Mouse (Mus musculus) intestine, embryonic 15.5 days (tissue): ENCODE results near the gene Gal3st2. TPM values are rescaled to one million over a fixed set of nuclear protein-coding genes. Genes with fewer than 3 reads are reported as not detected.

Source experiments
- polyA plus RNA-seq: library from polyadenylated mRNA; unstranded; fragments of >200 nt; fragmentation: Nextera tagmentation; extraction: Ambion mirVana; gene quantifications from 2 replicates; pipeline ENCODE4 v1.2.1, GENCODE M21; 2015

The Gal3st2 gene
- polyA plus RNA-seq, 1 experiment from 2014 or later, result 0.05 TPM

Other genes starting within 250 kb of the Gal3st2 start
- 143 and 174 TPM in 2 replicates for gene Stk25, start 202.6 kb upstream of the Gal3st2 start, polyA plus RNA-seq
- 48.3 and 54.9 TPM in 2 replicates for gene Bok, start 175.6 kb upstream of the Gal3st2 start, polyA plus RNA-seq
- 69.4 and 79.8 TPM in 2 replicates for gene Atg4b, start 109.8 kb upstream of the Gal3st2 start, polyA plus RNA-seq
- gene Thap4, start 106.4 kb upstream of the Gal3st2 start, polyA plus RNA-seq, result 70.0 and 70.9 TPM in 2 replicates
- gene Dtymk, start 59.4 kb upstream of the Gal3st2 start, polyA plus RNA-seq, result 218 and 226 TPM in 2 replicates
- gene Ing5, start 57.3 kb upstream of the Gal3st2 start, polyA plus RNA-seq, result 16.8 and 17.6 TPM in 2 replicates
- 14.0 and 14.1 TPM in 2 replicates for gene D2hgdh, start 36.4 kb upstream of the Gal3st2 start, polyA plus RNA-seq
- 0.16 TPM in 1 of 2 replicates, not detected in the other for gene Gal3st2b, start 57.0 kb downstream of the Gal3st2 start, polyA plus RNA-seq
- gene Gal3st2c, start 129.2 kb downstream of the Gal3st2 start, polyA plus RNA-seq, result 0.03 and 0.04 TPM in 2 replicates
- gene Neu4, start 159.1 kb downstream of the Gal3st2 start, polyA plus RNA-seq, result not detected in 2 replicates
- gene Pdcd1, start 191.2 kb downstream of the Gal3st2 start, polyA plus RNA-seq, result 0.57 and 0.72 TPM in 2 replicates